Mouse (Mus musculus) bone marrow, adult 2 months (tissue): ENCODE data around the gene Caprin1.

Experiments
- CTCF ChIP-seq: fragments of 200-500 bp; IDR thresholded peaks from 2 replicates; pipeline ENCODE4 v1.5.1; 2011; ENCODE audit warnings: low read length, control low read depth; ENCODE audit not compliant: control insufficient read depth, insufficient read depth
- POLR2A ChIP-seq: fragments of 200-500 bp; IDR thresholded peaks from 2 replicates; pipeline ENCODE4 v1.6.1; 2011; ENCODE audit warnings: low read depth, mild to moderate bottlenecking, control low read depth, low read length, borderline replicate concordance; ENCODE audit not compliant: control insufficient read depth

- no peak for TF ChIP-seq CTCF
- TF ChIP-seq POLR2A, result no peak
These were observed 83.0 kb downstream of the Caprin1 start for GRCm38 (mm10) chr2:103714412-103714811.
